Mouse (Mus musculus) liver, postnatal 0 days (tissue): ENCODE data around the gene Ints11.

Experiments used
- CTCF ChIP-seq: sonication (generic); IDR thresholded peaks from 2 replicates; pipeline ENCODE4 v1.5.1; 2016; ENCODE audit warnings: antibody characterized with exemption, low read depth
- EP300 ChIP-seq: IDR thresholded peaks from 2 replicates; pipeline ENCODE4 v1.6.1; 2016; ENCODE audit warnings: antibody characterized with exemption, low read depth, mild to moderate bottlenecking

DNA sequence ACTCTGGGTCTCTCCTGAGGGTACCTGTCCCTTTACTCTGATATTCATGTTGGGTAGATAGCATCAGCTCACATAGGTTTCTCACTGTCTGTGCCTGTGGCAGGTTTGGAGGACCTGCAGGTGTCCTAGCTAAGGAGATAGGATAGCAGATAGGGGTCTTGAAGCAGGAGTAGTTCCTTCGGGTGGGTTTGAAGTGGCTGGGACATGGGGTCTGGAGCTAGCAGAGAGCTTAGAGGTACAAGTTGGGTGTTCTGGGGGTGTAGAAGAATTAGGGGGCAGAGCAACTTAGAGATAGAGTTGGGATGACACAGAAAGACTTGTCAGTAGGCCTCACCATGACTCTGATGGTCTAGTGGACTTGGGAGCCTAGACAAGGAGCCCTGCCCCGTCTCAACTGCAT is 20.0 kb upstream of the Ints11 start:
- TF ChIP-seq CTCF (no peak), EP300 (no peak)
